Mouse (Mus musculus): Measurements from ENCODE around the gene Mpv17l2. TPM values are rescaled to one million over a fixed set of nuclear protein-coding genes. Genes with fewer than 3 reads are reported as not detected.

The Mpv17l2 gene
- polyA plus RNA-seq, 1 experiment from 2014 or later, result 52.2 TPM

DNA sequence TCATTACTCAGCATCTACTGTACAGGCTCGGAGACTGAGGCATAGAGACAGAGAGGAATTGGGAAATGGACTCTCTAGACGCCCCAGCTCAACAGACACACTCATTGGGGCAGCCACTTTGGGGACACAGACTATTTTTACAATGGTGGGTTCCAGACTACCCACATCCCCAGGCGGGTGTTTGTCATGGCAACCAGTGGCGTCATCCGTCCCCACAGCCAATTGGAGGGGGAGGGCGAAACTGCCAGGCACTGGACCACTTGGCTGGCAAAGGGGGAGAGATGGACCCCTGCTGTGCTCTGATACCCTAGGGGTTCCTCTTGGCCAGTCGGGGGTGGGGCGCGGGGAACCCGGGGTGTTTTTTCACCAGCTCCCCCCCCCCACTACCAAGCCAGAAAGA lies 39.9 kb upstream of the Mpv17l2 start:
- WGBS (ENCODE audit: insufficient replicate concordance), result 57% methylated on average over 10 of the region's 10 CpGs
- ATAC-seq, result no peak
- H3K27me3 ChIP-seq (replicated peaks), result peaks cover 76% of the 10 kb centered on the region
- no peak overlapping the region for H3K27ac ChIP-seq
- no peaks in the 10 kb centered on the region for H3K36me3 ChIP-seq
- no peak overlapping the region for H3K4me3 ChIP-seq
- no peak overlapping the region for H3K4me2 ChIP-seq
- peaks cover 75% of the 10 kb centered on the region for H3K4me1 ChIP-seq
- H3K9ac ChIP-seq, result no peak overlapping the region
- H3K9me3 ChIP-seq (replicated peaks), result no peaks in the 10 kb centered on the region

GRCm38 (mm10) chr8:70798281-70798680 lies 37.5 kb upstream of the Mpv17l2 start:
- Histone ChIP-seq H3K27me3 (replicated peaks) (peaks cover 89% of the 10 kb centered on the region), H3K9ac (peak overlapping the region; percentile 76; the same call in 1 of the 2 replicates), H3K9me3 (replicated peaks) (no peaks in the 10 kb centered on the region), H3K4me2 (peak overlapping the region; percentile 95), H3K36me3 (no peaks in the 10 kb centered on the region), H3K27ac (no peak overlapping the region), H3K4me1 (peaks cover 57% of the 10 kb centered on the region), H3K4me3 (peak overlapping the region; percentile 62)
- WGBS (ENCODE audit: insufficient replicate concordance), result 14% methylated on average over 15 of the region's 15 CpGs
- no peak for ATAC-seq

- peaks cover 82% of the 10 kb centered on the region for H3K27me3 ChIP-seq (replicated peaks)
- H3K27ac ChIP-seq, result peak overlapping the region; percentile 38
Measured at GRCm38 (mm10) chr8:70797081-70798070, 36.6 kb upstream of the Mpv17l2 start.

GRCm38 (mm10) chr8:70796403-70797080 lies 35.8 kb upstream of the Mpv17l2 start:
- WGBS (ENCODE audit: insufficient replicate concordance), result 4% methylated on average over 54 of the region's 54 CpGs
- Histone ChIP-seq H3K36me3 (no peaks in the 10 kb centered on the region), H3K9ac (peak overlapping the region; percentile 76), H3K4me2 (peak overlapping the region; percentile 95), H3K4me3 (peak overlapping the region; percentile 62), H3K27ac (peak overlapping the region; percentile 38), H3K27me3 (replicated peaks) (peaks cover 73% of the 10 kb centered on the region), H3K4me1 (peaks cover 57% of the 10 kb centered on the region), H3K9me3 (replicated peaks) (no peaks in the 10 kb centered on the region)
- ATAC-seq, result no peak

More at GRCm38 (mm10) chr8:70797081-70798070, 36.6 kb upstream of the Mpv17l2 start:
- Histone ChIP-seq H3K4me3 (peak overlapping the region; percentile 62), H3K36me3 (no peaks in the 10 kb centered on the region), H3K4me1 (peaks cover 57% of the 10 kb centered on the region), H3K9me3 (replicated peaks) (no peaks in the 10 kb centered on the region), H3K4me2 (peak overlapping the region; percentile 95), H3K9ac (peak overlapping the region; percentile 76)
- ATAC-seq, result peak; percentile 84
- WGBS (ENCODE audit: insufficient replicate concordance), result 1% methylated on average over 53 of the region's 57 CpGs

DNA sequence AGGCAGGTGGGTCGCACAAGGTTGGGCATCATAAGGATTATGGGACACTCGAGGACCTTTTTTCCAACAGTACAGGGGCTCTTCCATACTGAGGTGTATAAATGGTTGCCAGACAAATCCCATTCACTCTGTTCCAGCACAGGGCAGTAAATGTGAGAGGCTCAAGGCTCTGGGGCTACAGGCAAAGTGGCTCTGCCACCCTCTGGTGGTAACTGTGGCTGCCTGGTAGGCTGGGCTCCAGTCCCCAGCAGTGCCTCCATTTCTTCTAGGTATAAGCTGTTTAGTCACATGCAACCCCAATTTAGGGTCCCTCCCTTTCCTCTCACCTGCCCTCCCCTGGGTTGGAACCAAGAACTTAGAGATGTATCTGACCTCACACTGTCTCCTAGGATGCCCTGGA lies 34.6 kb upstream of the Mpv17l2 start:
- no peaks in the 10 kb centered on the region for H3K36me3 ChIP-seq
- H3K4me1 ChIP-seq, result peaks cover 58% of the 10 kb centered on the region
- H3K9ac ChIP-seq, result no peak overlapping the region
- no peak overlapping the region for H3K4me3 ChIP-seq
- H3K27me3 ChIP-seq (replicated peaks), result peaks cover 62% of the 10 kb centered on the region
- WGBS (ENCODE audit: insufficient replicate concordance), result 67% methylated on average over 2 of the region's 2 CpGs
- ATAC-seq, result no peak
- H3K27ac ChIP-seq, result no peak overlapping the region
- H3K9me3 ChIP-seq (replicated peaks), result no peaks in the 10 kb centered on the region
- H3K4me2 ChIP-seq, result no peak overlapping the region

DNA sequence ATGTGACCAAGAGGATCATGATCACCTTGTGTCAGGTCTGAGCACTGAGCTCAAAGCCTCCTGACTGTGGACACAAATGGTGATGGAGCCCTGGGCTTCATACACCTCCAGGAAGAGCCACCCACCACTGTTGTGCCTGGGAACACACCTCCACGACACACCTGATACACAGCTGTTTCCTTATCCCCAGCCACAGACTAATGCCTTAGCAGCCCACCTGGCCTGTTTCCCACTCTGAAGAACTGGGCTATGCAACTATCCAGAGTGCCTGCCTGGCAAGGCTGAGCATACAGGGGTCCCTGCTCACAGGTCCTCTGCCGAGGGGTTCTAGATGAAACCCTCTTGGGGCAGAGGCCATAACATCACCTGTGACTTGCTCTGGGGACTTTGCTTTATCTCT lies 33.5 kb upstream of the Mpv17l2 start:
- Histone ChIP-seq H3K4me1 (peaks cover 70% of the 10 kb centered on the region), H3K4me3 (no peak overlapping the region), H3K36me3 (peaks cover 7% of the 10 kb centered on the region), H3K27me3 (replicated peaks) (peaks cover 50% of the 10 kb centered on the region), H3K9me3 (replicated peaks) (no peaks in the 10 kb centered on the region), H3K9ac (no peak overlapping the region), H3K27ac (no peak overlapping the region), H3K4me2 (no peak overlapping the region)
- 65% methylated on average over 2 of the region's 2 CpGs for WGBS (ENCODE audit: insufficient replicate concordance)
- ATAC-seq, result no peak

GRCm38 (mm10) chr8:70792700-70793099 lies 32.0 kb upstream of the Mpv17l2 start:
- no peaks in the 10 kb centered on the region for H3K9me3 ChIP-seq (replicated peaks)
- no peak overlapping the region; the same call in 1 of the 2 replicates for H3K9ac ChIP-seq
- 0% methylated on average over 20 of the region's 20 CpGs for WGBS (ENCODE audit: insufficient replicate concordance)
- H3K4me3 ChIP-seq, result peak overlapping the region; percentile 75
- peak; percentile 2 for ATAC-seq
- peaks cover 23% of the 10 kb centered on the region for H3K36me3 ChIP-seq
- peak overlapping the region; percentile 93 for H3K4me2 ChIP-seq
- H3K27ac ChIP-seq, result peak overlapping the region; percentile 78; the same call in 1 of the 2 replicates
- peaks cover 35% of the 10 kb centered on the region for H3K27me3 ChIP-seq (replicated peaks)
- H3K4me1 ChIP-seq, result peaks cover 76% of the 10 kb centered on the region

GRCm38 (mm10) chr8:70791975-70792691 lies 31.4 kb upstream of the Mpv17l2 start:
- peaks cover 28% of the 10 kb centered on the region for H3K36me3 ChIP-seq
- peak overlapping the region; percentile 75 for H3K4me3 ChIP-seq
- H3K9me3 ChIP-seq (replicated peaks), result no peaks in the 10 kb centered on the region
- peak; percentile 61 for ATAC-seq
- H3K4me2 ChIP-seq, result peak overlapping the region; percentile 93
- peak overlapping the region; percentile 85 for H3K9ac ChIP-seq
- peaks cover 76% of the 10 kb centered on the region for H3K4me1 ChIP-seq
- WGBS (ENCODE audit: insufficient replicate concordance), result 2% methylated on average over 58 of the region's 58 CpGs
- H3K27me3 ChIP-seq (replicated peaks), result peaks cover 31% of the 10 kb centered on the region
- H3K27ac ChIP-seq, result peak overlapping the region; percentile 78

DNA sequence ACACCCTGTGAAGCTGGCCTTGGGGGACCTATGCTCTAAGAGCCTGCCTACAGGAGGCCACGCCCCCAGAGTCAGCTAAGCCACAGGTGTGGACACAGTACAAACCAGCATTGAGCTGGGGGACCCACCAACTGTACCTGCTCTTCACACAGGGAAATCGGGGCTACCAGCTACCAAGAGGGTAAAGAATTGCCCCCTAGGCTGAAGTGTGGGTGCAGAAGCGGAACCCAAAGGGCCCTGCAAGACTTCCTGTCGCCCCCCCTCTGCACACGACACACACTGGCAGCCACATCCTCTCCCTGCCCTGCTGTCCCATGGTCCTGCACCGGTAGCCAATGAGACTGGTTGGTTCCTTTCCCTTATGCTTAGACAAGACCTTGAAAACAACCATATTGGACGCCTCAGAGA lies 30.6 kb upstream of the Mpv17l2 start:
- peaks cover 76% of the 10 kb centered on the region for H3K4me1 ChIP-seq
- peak overlapping the region; percentile 75 for H3K4me3 ChIP-seq
- H3K36me3 ChIP-seq, result peaks cover 37% of the 10 kb centered on the region
- peaks cover 27% of the 10 kb centered on the region for H3K27me3 ChIP-seq (replicated peaks)
- peak overlapping the region; percentile 93 for H3K4me2 ChIP-seq
- peak overlapping the region; percentile 78 for H3K27ac ChIP-seq
- peak; percentile 30; the same call in 1 of the 2 replicates for ATAC-seq
- no peaks in the 10 kb centered on the region for H3K9me3 ChIP-seq (replicated peaks)
- 26% methylated on average over 7 of the region's 7 CpGs for WGBS (ENCODE audit: insufficient replicate concordance)
- peak overlapping the region; percentile 85 for H3K9ac ChIP-seq

- Histone ChIP-seq H3K27ac (peak overlapping the region; percentile 78), H3K4me2 (peak overlapping the region; percentile 93), H3K9me3 (replicated peaks) (no peaks in the 10 kb centered on the region), H3K27me3 (replicated peaks) (peaks cover 22% of the 10 kb centered on the region), H3K9ac (peak overlapping the region; percentile 85), H3K4me1 (peaks cover 78% of the 10 kb centered on the region), H3K4me3 (peak overlapping the region; percentile 75), H3K36me3 (peaks cover 41% of the 10 kb centered on the region)
- no peak for ATAC-seq
- 52% methylated on average over 8 of the region's 8 CpGs for WGBS (ENCODE audit: insufficient replicate concordance)
Measured at GRCm38 (mm10) chr8:70790846-70791245, 30.1 kb upstream of the Mpv17l2 start.

DNA sequence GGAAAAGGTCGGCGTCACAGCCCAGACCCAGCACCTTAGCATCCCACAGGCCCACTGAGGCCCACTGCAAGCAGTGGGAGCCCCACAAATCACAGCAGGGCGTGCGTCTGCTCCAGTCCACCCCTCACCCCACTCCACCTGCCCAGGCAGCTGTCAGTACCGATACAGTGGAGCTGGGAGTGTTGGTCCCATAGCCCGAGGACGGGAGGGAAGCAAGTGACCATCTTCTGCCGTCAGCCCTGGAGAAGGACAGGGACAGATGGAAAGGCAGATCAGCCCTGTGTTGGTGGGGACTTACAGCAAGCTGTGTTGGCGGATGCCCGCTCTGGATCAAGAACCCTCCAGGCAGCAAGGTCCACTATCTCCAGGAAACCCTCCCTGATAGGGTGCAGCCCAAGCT lies 28.3 kb upstream of the Mpv17l2 start:
- peaks cover 81% of the 10 kb centered on the region for H3K4me1 ChIP-seq
- no peaks in the 10 kb centered on the region for H3K9me3 ChIP-seq (replicated peaks)
- H3K27me3 ChIP-seq (replicated peaks), result peaks cover 6% of the 10 kb centered on the region; the same call in 1 of the 2 replicates
- H3K4me3 ChIP-seq, result no peak overlapping the region
- H3K4me2 ChIP-seq, result no peak overlapping the region
- ATAC-seq, result no peak
- H3K27ac ChIP-seq, result no peak overlapping the region
- H3K9ac ChIP-seq, result no peak overlapping the region
- 68% methylated on average over 10 of the region's 10 CpGs for WGBS (ENCODE audit: insufficient replicate concordance)
- H3K36me3 ChIP-seq, result peaks cover 59% of the 10 kb centered on the region
